Mouse (Mus musculus): ENCODE measurements at regions not wholly inside any gene's neighbourhood (a gene's known extent, or its start where the extent isn't known, plus 50 kb on each side); places are given as distances from the start of the nearest gene placed in this dataset.

- peak; percentile 56 to 69 for DNase-seq
Measured at GRCm38 (mm10) chr9:61705586-61706233, 208.6 kb downstream of the Rplp1 start.

GRCm38 (mm10) chr9:61703301-61703700 lies 211.0 kb downstream of the Rplp1 start:
- DNase-seq, result no peak

GRCm38 (mm10) chr9:61702280-61702966 lies 211.9 kb downstream of the Rplp1 start:
- peak; percentile 37 to 65 for DNase-seq

GRCm38 (mm10) chr9:61700576-61700975 lies 213.8 kb downstream of the Rplp1 start:
- DNase-seq, result no peak

GRCm38 (mm10) chr9:61699618-61700017 lies 214.7 kb downstream of the Rplp1 start:
- no peak for DNase-seq

GRCm38 (mm10) chr9:61697959-61698358 lies 216.4 kb downstream of the Rplp1 start:
- DNase-seq, result peak; percentile 63 to 70

GRCm38 (mm10) chr9:61696831-61697230 lies 217.5 kb downstream of the Rplp1 start:
- no peak for DNase-seq

- DNase-seq, result no peak
Measured at GRCm38 (mm10) chr9:61695821-61696220, 218.5 kb downstream of the Rplp1 start.

- DNase-seq, result no peak
Measured at GRCm38 (mm10) chr9:61695381-61695791, 219.0 kb downstream of the Rplp1 start.

- no peak for DNase-seq
Measured at GRCm38 (mm10) chr9:61694206-61694605, 220.1 kb downstream of the Rplp1 start.

GRCm38 (mm10) chr9:61690786-61691185 lies 223.6 kb downstream of the Rplp1 start:
- no peak for DNase-seq

GRCm38 (mm10) chr9:61689939-61690338 lies 224.4 kb downstream of the Rplp1 start:
- DNase-seq, result no peak

GRCm38 (mm10) chr9:61689516-61689915 lies 224.8 kb downstream of the Rplp1 start:
- DNase-seq, result no peak

GRCm38 (mm10) chr9:61683557-61683956 lies 230.8 kb downstream of the Rplp1 start:
- DNase-seq, result no peak

- DNase-seq, result no peak
Measured at GRCm38 (mm10) chr9:61682744-61683259, 231.5 kb downstream of the Rplp1 start.

- peak in 1 of 2 experiments; percentile 48 for DNase-seq
Measured at GRCm38 (mm10) chr9:61682316-61682715, 232.0 kb downstream of the Rplp1 start.

- no peak for DNase-seq
Measured at GRCm38 (mm10) chr9:61681406-61681805, 232.9 kb downstream of the Rplp1 start.

GRCm38 (mm10) chr9:61680911-61681311 lies 233.4 kb downstream of the Rplp1 start:
- DNase-seq, result peak; percentile 47 to 69

GRCm38 (mm10) chr9:61679686-61680085 lies 234.7 kb downstream of the Rplp1 start:
- peak; percentile 26 to 68 for DNase-seq

- no peak for DNase-seq
Measured at GRCm38 (mm10) chr9:61677603-61678002, 236.7 kb downstream of the Rplp1 start.

GRCm38 (mm10) chr9:61677037-61677436 lies 237.3 kb downstream of the Rplp1 start:
- DNase-seq, result no peak

GRCm38 (mm10) chr9:61675366-61675765 lies 239.0 kb downstream of the Rplp1 start:
- DNase-seq, result no peak

GRCm38 (mm10) chr9:61673575-61674203 lies 240.7 kb downstream of the Rplp1 start:
- DNase-seq, result no peak

- DNase-seq, result no peak
Measured at GRCm38 (mm10) chr9:61670986-61671385, 243.4 kb downstream of the Rplp1 start.
